Mouse (Mus musculus) cerebellum, adult 2 months (tissue): ENCODE measurements around the gene Immp2l.

Experiments used
- CTCF ChIP-seq: fragments of 200-500 bp; IDR thresholded peaks from 2 replicates; pipeline ENCODE4 v1.5.1; 2011; ENCODE audit warnings: low read depth, mild to moderate bottlenecking, control low read depth, low read length, moderate library complexity, borderline replicate concordance; ENCODE audit not compliant: insufficient read depth
- POLR2A ChIP-seq: fragments of 200-500 bp; IDR thresholded peaks from 2 replicates; pipeline ENCODE4 v1.6.1; 2011; ENCODE audit warnings: low read length, control low read depth, borderline replicate concordance; ENCODE audit not compliant: insufficient read depth

GRCm38 (mm10) chr12:41022516-41022915, 1.4 kb upstream of the Immp2l start:
- TF ChIP-seq POLR2A: no peak
- TF ChIP-seq CTCF: no peak
